Mouse (Mus musculus): ENCODE results near the gene Synpo2. TPM values are rescaled to one million over a fixed set of nuclear protein-coding genes. Genes with fewer than 3 reads are reported as not detected.

The Synpo2 gene
- polyA plus RNA-seq, 1 experiment from 2014 or later, result 0.21 TPM

GRCm38 (mm10) chr3:123204658-123205057 is 31.3 kb downstream of the Synpo2 start:
- DNase-seq (no peak), ATAC-seq (ENCODE audit: low read depth) (no peak)
- Histone ChIP-seq H3K36me3 (no peaks in the 10 kb centered on the region), H3K9ac (no peak overlapping the region), H3K4me2 (no peak overlapping the region), H3K27ac (no peak overlapping the region), H3K4me1 (replicated peaks) (no peaks in the 10 kb centered on the region), H3K9me3 (replicated peaks) (no peaks in the 10 kb centered on the region), H3K4me3 (replicated peaks) (no peak overlapping the region), H3K27me3 (no peaks in the 10 kb centered on the region)
- 42% methylated on average over 4 of the region's 4 CpGs for WGBS (ENCODE audit: insufficient replicate concordance)

- H3K4me3 ChIP-seq (replicated peaks), result no peak overlapping the region
- H3K27ac ChIP-seq, result no peak overlapping the region
- ATAC-seq (ENCODE audit: low read depth) (no peak), DNase-seq (no peak)
- no peak overlapping the region for H3K4me2 ChIP-seq
- WGBS (ENCODE audit: insufficient replicate concordance), result 52% methylated on average over 2 of the region's 2 CpGs
- no peaks in the 10 kb centered on the region for H3K27me3 ChIP-seq
- no peaks in the 10 kb centered on the region for H3K36me3 ChIP-seq
- H3K9ac ChIP-seq, result no peak overlapping the region
- no peaks in the 10 kb centered on the region for H3K4me1 ChIP-seq (replicated peaks)
- H3K9me3 ChIP-seq (replicated peaks), result no peaks in the 10 kb centered on the region
Observed at GRCm38 (mm10) chr3:123201798-123202197, 34.2 kb downstream of the Synpo2 start.

GRCm38 (mm10) chr3:123193740-123194139 is 42.2 kb downstream of the Synpo2 start:
- Histone ChIP-seq H3K36me3 (no peaks in the 10 kb centered on the region), H3K4me2 (no peak overlapping the region), H3K9me3 (replicated peaks) (no peaks in the 10 kb centered on the region), H3K27me3 (no peaks in the 10 kb centered on the region), H3K27ac (no peak overlapping the region), H3K4me1 (replicated peaks) (no peaks in the 10 kb centered on the region), H3K9ac (no peak overlapping the region), H3K4me3 (replicated peaks) (no peak overlapping the region)
- DNase-seq, result no peak
- WGBS (ENCODE audit: insufficient replicate concordance), result 68% methylated on average over 4 of the region's 4 CpGs
- ATAC-seq (ENCODE audit: low read depth), result no peak

GRCm38 (mm10) chr3:123191602-123192001 is 44.3 kb downstream of the Synpo2 start:
- Histone ChIP-seq H3K4me1 (replicated peaks) (no peaks in the 10 kb centered on the region), H3K27me3 (no peaks in the 10 kb centered on the region), H3K4me2 (no peak overlapping the region), H3K36me3 (no peaks in the 10 kb centered on the region), H3K9me3 (replicated peaks) (no peaks in the 10 kb centered on the region), H3K9ac (no peak overlapping the region), H3K4me3 (replicated peaks) (no peak overlapping the region), H3K27ac (no peak overlapping the region)
- ATAC-seq (ENCODE audit: low read depth) (no peak), DNase-seq (no peak)

GRCm38 (mm10) chr3:123190329-123190728 is 45.6 kb downstream of the Synpo2 start:
- ATAC-seq (ENCODE audit: low read depth), result no peak
- 64% methylated on average over 6 of the region's 6 CpGs for WGBS (ENCODE audit: insufficient replicate concordance)
- no peaks in the 10 kb centered on the region for H3K27me3 ChIP-seq

GRCm38 (mm10) chr3:123189826-123190225 is 46.1 kb downstream of the Synpo2 start:
- H3K27ac ChIP-seq, result no peak overlapping the region
- DNase-seq (no peak), ATAC-seq (ENCODE audit: low read depth) (no peak)
- no peak overlapping the region for H3K4me2 ChIP-seq
- no peak overlapping the region for H3K9ac ChIP-seq
- no peaks in the 10 kb centered on the region for H3K27me3 ChIP-seq
- WGBS (ENCODE audit: insufficient replicate concordance), result 63% methylated on average over 1 of the region's 1 CpGs
- H3K36me3 ChIP-seq, result no peaks in the 10 kb centered on the region
- H3K4me3 ChIP-seq (replicated peaks), result no peak overlapping the region
- H3K4me1 ChIP-seq (replicated peaks), result no peaks in the 10 kb centered on the region
- H3K9me3 ChIP-seq (replicated peaks), result no peaks in the 10 kb centered on the region

More at GRCm38 (mm10) chr3:123190329-123190728, 45.6 kb downstream of the Synpo2 start:
- no peak overlapping the region for H3K27ac ChIP-seq
- no peak for DNase-seq
- H3K36me3 ChIP-seq, result no peaks in the 10 kb centered on the region
- no peaks in the 10 kb centered on the region for H3K9me3 ChIP-seq (replicated peaks)
- H3K9ac ChIP-seq, result no peak overlapping the region
- H3K4me3 ChIP-seq (replicated peaks), result no peak overlapping the region
- H3K4me2 ChIP-seq, result no peak overlapping the region
- H3K4me1 ChIP-seq (replicated peaks), result no peaks in the 10 kb centered on the region

GRCm38 (mm10) chr3:123188616-123189230 is 47.2 kb downstream of the Synpo2 start:
- DNase-seq (no peak), ATAC-seq (ENCODE audit: low read depth) (no peak)
- Histone ChIP-seq H3K9ac (no peak overlapping the region), H3K4me1 (replicated peaks) (no peaks in the 10 kb centered on the region), H3K36me3 (no peaks in the 10 kb centered on the region), H3K27me3 (no peaks in the 10 kb centered on the region), H3K27ac (no peak overlapping the region), H3K9me3 (replicated peaks) (no peaks in the 10 kb centered on the region), H3K4me2 (no peak overlapping the region), H3K4me3 (replicated peaks) (no peak overlapping the region)
- WGBS (ENCODE audit: insufficient replicate concordance), result 72% methylated on average over 12 of the region's 12 CpGs

- Histone ChIP-seq H3K36me3 (no peaks in the 10 kb centered on the region), H3K9ac (no peak overlapping the region)
- no peak for ATAC-seq (ENCODE audit: low read depth)
Observed at GRCm38 (mm10) chr3:123187370-123188124, 48.4 kb downstream of the Synpo2 start.

GRCm38 (mm10) chr3:123185238-123185925 is 50.6 kb downstream of the Synpo2 start:
- H3K27ac ChIP-seq, result no peak overlapping the region
- H3K9me3 ChIP-seq (replicated peaks), result no peaks in the 10 kb centered on the region
- H3K36me3 ChIP-seq, result no peaks in the 10 kb centered on the region
- H3K4me1 ChIP-seq (replicated peaks), result no peaks in the 10 kb centered on the region
- no peak for DNase-seq
- H3K4me3 ChIP-seq (replicated peaks), result no peak overlapping the region
- no peak for ATAC-seq (ENCODE audit: low read depth)
- no peak overlapping the region for H3K9ac ChIP-seq
- H3K27me3 ChIP-seq, result no peaks in the 10 kb centered on the region
- no peak overlapping the region for H3K4me2 ChIP-seq
- 73% methylated on average over 10 of the region's 10 CpGs for WGBS (ENCODE audit: insufficient replicate concordance)

More at GRCm38 (mm10) chr3:123187370-123188124, 48.4 kb downstream of the Synpo2 start:
- Histone ChIP-seq H3K27me3 (no peaks in the 10 kb centered on the region), H3K4me1 (replicated peaks) (no peaks in the 10 kb centered on the region), H3K27ac (no peak overlapping the region), H3K9me3 (replicated peaks) (no peaks in the 10 kb centered on the region), H3K4me3 (replicated peaks) (no peak overlapping the region), H3K4me2 (no peak overlapping the region)
- WGBS (ENCODE audit: insufficient replicate concordance), result 73% methylated on average over 15 of the region's 15 CpGs
- DNase-seq, result no peak

GRCm38 (mm10) chr3:123184281-123184680 is 51.7 kb downstream of the Synpo2 start:
- Histone ChIP-seq H3K27me3 (no peaks in the 10 kb centered on the region), H3K4me1 (replicated peaks) (no peaks in the 10 kb centered on the region), H3K9ac (no peak overlapping the region), H3K4me2 (no peak overlapping the region), H3K36me3 (no peaks in the 10 kb centered on the region), H3K27ac (no peak overlapping the region), H3K9me3 (replicated peaks) (no peaks in the 10 kb centered on the region), H3K4me3 (replicated peaks) (no peak overlapping the region)
- ATAC-seq (ENCODE audit: low read depth) (no peak), DNase-seq (no peak)
- WGBS (ENCODE audit: insufficient replicate concordance), result 69% methylated on average over 10 of the region's 10 CpGs

- WGBS (ENCODE audit: insufficient replicate concordance), result 70% methylated on average over 8 of the region's 8 CpGs
- H3K4me3 ChIP-seq (replicated peaks), result no peak overlapping the region
- ATAC-seq (ENCODE audit: low read depth), result no peak
Observed at GRCm38 (mm10) chr3:123179508-123179907, 56.4 kb downstream of the Synpo2 start.

More at GRCm38 (mm10) chr3:123179508-123179907, 56.4 kb downstream of the Synpo2 start:
- H3K4me2 ChIP-seq, result no peak overlapping the region
- H3K9ac ChIP-seq, result no peak overlapping the region
- no peaks in the 10 kb centered on the region for H3K27me3 ChIP-seq
- no peaks in the 10 kb centered on the region for H3K9me3 ChIP-seq (replicated peaks)
- H3K27ac ChIP-seq, result no peak overlapping the region
- H3K36me3 ChIP-seq, result no peaks in the 10 kb centered on the region
- H3K4me1 ChIP-seq (replicated peaks), result no peaks in the 10 kb centered on the region
- DNase-seq, result no peak
